Mouse (Mus musculus): ENCODE data around the gene Myf5.

Myf5 gene

DNA sequence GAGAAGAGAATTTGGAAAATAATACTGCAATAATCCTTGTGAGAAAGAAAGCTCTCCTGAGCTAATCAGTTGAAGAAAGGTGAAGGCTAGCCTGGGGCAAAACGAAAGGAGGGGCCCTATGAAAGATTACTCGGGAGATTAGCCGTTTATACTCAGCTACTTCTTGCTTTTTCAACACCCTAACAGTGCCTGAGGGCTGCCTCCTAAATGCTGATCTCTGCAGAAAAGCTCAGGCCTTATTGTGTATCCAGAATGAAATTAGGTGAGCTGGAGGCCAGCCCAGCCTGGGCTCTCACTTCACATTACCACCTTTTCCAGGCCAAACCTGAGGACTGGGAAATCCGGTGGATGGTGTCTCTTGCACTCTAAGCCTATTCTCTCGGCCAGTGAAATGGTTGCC, 49.0 kb downstream of the Myf5 start:
- DNase-seq (ENCODE audit: low read depth in 2 of 2, low spot score in 2 of 2) = no peak

Data from CD8-positive naive resting alpha-beta T cell, adult 2 months (primary cell).